Mouse (Mus musculus): ENCODE results near the gene Capn5.

GRCm38 (mm10) chr7:98119179-98119960, 58.7 kb downstream of the Capn5 start, which contains the start of gene Myo7a:
- TF ChIP-seq CTCF (IDR thresholded peaks at IDR 0.05; ENCODE audit: borderline replicate concordance, control insufficient read depth, extremely low read depth, insufficient read depth, low read length, poor library complexity): no peak
- TF ChIP-seq POLR2A (IDR thresholded peaks at IDR 0.05; ENCODE audit: control insufficient read depth, extremely low read depth, insufficient read depth, low read length, poor library complexity): no peak
